Mouse (Mus musculus) cortical plate, adult 2 months (tissue): ENCODE measurements around the gene Pf4.

Experiments
- CTCF ChIP-seq: fragments of 200-500 bp; IDR thresholded peaks from 2 replicates; pipeline ENCODE4 v1.5.1; 2011; ENCODE audit warnings: mild to moderate bottlenecking, control low read depth, low read length; ENCODE audit not compliant: insufficient read depth; ENCODE audit errors: extremely low read depth
- POLR2A ChIP-seq: fragments of 200-500 bp; IDR thresholded peaks from 2 replicates; pipeline ENCODE4 v1.6.1; 2011; ENCODE audit warnings: mild to moderate bottlenecking, low read length, control low read depth; ENCODE audit not compliant: insufficient read depth; ENCODE audit errors: extremely low read depth

- TF ChIP-seq CTCF (no peak), POLR2A (no peak)
Measured at GRCm38 (mm10) chr5:90722656-90723055, 49.6 kb upstream of the Pf4 start.
